Mouse (Mus musculus) lung, postnatal 36 days (tissue): ENCODE measurements at regions not wholly inside any gene's neighbourhood (a gene's known extent, or its start where the extent isn't known, plus 50 kb on each side); places are given as distances from the start of the nearest gene placed in this dataset.
A peak's percentile ranks its signal among the peaks of the same experiment; 100 is the strongest.

ENCODE experiments used
- DNase-seq: peaks from one replicate; pipeline ENCODE4 v3.0.0; 2022; ENCODE audit warnings: mixed read lengths

GRCm38 (mm10) chr3:157842872-157843271 lies 82.0 kb downstream of the Cth start:
- DNase-seq = no peak

GRCm38 (mm10) chr3:157841164-157841719 lies 83.6 kb downstream of the Cth start:
- DNase-seq = no peak

- DNase-seq = no peak
Observed at GRCm38 (mm10) chr3:157804307-157804706, 120.6 kb downstream of the Cth start.

- DNase-seq = no peak
Observed at GRCm38 (mm10) chr3:157803356-157803755, 121.5 kb downstream of the Cth start.

GRCm38 (mm10) chr3:157787559-157788256 lies 137.2 kb downstream of the Cth start:
- DNase-seq = no peak

GRCm38 (mm10) chr3:157781071-157781470 lies 143.8 kb downstream of the Cth start:
- DNase-seq = no peak

GRCm38 (mm10) chr3:157777779-157778178 lies 147.1 kb downstream of the Cth start:
- no peak for DNase-seq

- DNase-seq = no peak
Observed at GRCm38 (mm10) chr3:157763487-157764199, 161.2 kb downstream of the Cth start.

- no peak for DNase-seq
Observed at GRCm38 (mm10) chr3:157759856-157760255, 165.0 kb downstream of the Cth start.

GRCm38 (mm10) chr3:157754826-157755225 lies 170.1 kb downstream of the Cth start:
- DNase-seq = no peak

GRCm38 (mm10) chr3:157750266-157750665 lies 174.6 kb downstream of the Cth start:
- no peak for DNase-seq

- DNase-seq = no peak
Observed at GRCm38 (mm10) chr3:157748395-157749037, 176.4 kb downstream of the Cth start.

- DNase-seq = no peak
Observed at GRCm38 (mm10) chr3:157743000-157743399, 176.3 kb downstream of the Ptger3 start.

GRCm38 (mm10) chr3:157739628-157740294 lies 173.1 kb downstream of the Ptger3 start:
- DNase-seq = no peak

GRCm38 (mm10) chr3:157732136-157732940 lies 165.6 kb downstream of the Ptger3 start:
- DNase-seq = no peak

- no peak for DNase-seq
Observed at GRCm38 (mm10) chr3:157729711-157730367, 163.1 kb downstream of the Ptger3 start.

GRCm38 (mm10) chr3:157724542-157724941 lies 157.8 kb downstream of the Ptger3 start:
- DNase-seq = no peak

- DNase-seq = no peak
Observed at GRCm38 (mm10) chr3:157723184-157723583, 156.5 kb downstream of the Ptger3 start.

GRCm38 (mm10) chr3:157717313-157717921 lies 150.7 kb downstream of the Ptger3 start:
- DNase-seq = peak; percentile 76

- no peak for DNase-seq
Observed at GRCm38 (mm10) chr3:157714023-157714422, 147.3 kb downstream of the Ptger3 start.

- no peak for DNase-seq
Observed at GRCm38 (mm10) chr3:157710790-157711381, 144.2 kb downstream of the Ptger3 start.
